Mouse (Mus musculus): ENCODE results near the gene Olfr171.
"Not testable (repeated sequence)": the region's sequence is repeated elsewhere in the genome, so short reads cannot be mapped to it uniquely, and the experiment has no call there.

DNA sequence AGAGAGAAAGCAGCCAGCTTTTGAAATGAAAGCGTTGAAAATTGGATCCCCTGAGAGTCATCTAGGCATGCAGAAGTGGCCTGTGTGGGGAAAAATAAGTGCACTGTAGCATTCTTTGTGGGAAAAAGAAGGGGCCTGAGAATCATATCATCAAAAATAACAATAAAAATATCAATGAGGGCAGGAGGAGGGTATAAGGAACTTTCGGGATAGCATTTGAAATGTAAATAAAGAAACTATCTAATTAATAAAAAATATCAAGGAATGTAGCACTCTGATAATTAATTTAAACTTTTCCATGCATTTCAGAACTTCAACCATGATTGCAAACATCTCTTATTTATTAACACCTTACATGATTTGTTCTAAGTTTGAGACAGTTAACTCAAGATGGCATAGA is 17.9 kb downstream of the Olfr171 start, which contains the start of gene Olfr170:
- not testable (repeated sequence) for TF ChIP-seq CTCF, POLR2A (IDR thresholded peaks at IDR 0.05; ENCODE audit: extremely low read depth, insufficient read depth, low read length)
